Mouse (Mus musculus): ENCODE results near the gene Sp2.

Gene Sp2

GRCm38 (mm10) chr11:96938426-96938800 lies 44.3 kb downstream of the Sp2 start:
- DNase-seq (ENCODE audit: low spot score): no peak

GRCm38 (mm10) chr11:96937549-96938425 lies 45.0 kb downstream of the Sp2 start:
- DNase-seq (ENCODE audit: low spot score): no peak

GRCm38 (mm10) chr11:96935872-96936650 lies 46.7 kb downstream of the Sp2 start:
- DNase-seq (ENCODE audit: low spot score): no peak

- no peak for DNase-seq (ENCODE audit: low spot score)
These were observed 47.8 kb downstream of the Sp2 start for GRCm38 (mm10) chr11:96934921-96935356.

- DNase-seq (ENCODE audit: low spot score): no peak
These were observed 49.0 kb downstream of the Sp2 start for GRCm38 (mm10) chr11:96933562-96934276.

- no peak for DNase-seq (ENCODE audit: low spot score)
These were observed 51.3 kb downstream of the Sp2 start for GRCm38 (mm10) chr11:96931327-96932062.

- DNase-seq (ENCODE audit: low spot score): no peak
These were observed 52.9 kb downstream of the Sp2 start for GRCm38 (mm10) chr11:96929766-96930331.

GRCm38 (mm10) chr11:96929096-96929765 lies 53.5 kb downstream of the Sp2 start:
- no peak for DNase-seq (ENCODE audit: low spot score)

- DNase-seq (ENCODE audit: low spot score): no peak
These were observed 54.1 kb downstream of the Sp2 start for GRCm38 (mm10) chr11:96928691-96929090.

GRCm38 (mm10) chr11:96928088-96928487 lies 54.7 kb downstream of the Sp2 start, which contains the start of gene Prr15l:
Gene Prr15l (plus strand): TSS chr11:96928104.
- no peak for DNase-seq (ENCODE audit: low spot score)

- DNase-seq (ENCODE audit: low spot score): no peak
These were observed 56.2 kb downstream of the Sp2 start for GRCm38 (mm10) chr11:96926587-96926986.

- no peak for DNase-seq (ENCODE audit: low spot score)
These were observed 57.1 kb downstream of the Sp2 start for GRCm38 (mm10) chr11:96925469-96926148.

- no peak for DNase-seq (ENCODE audit: low spot score)
These were observed 57.9 kb downstream of the Sp2 start for GRCm38 (mm10) chr11:96924861-96925260.

- DNase-seq (ENCODE audit: low spot score): no peak
These were observed 63.8 kb downstream of the Sp2 start for GRCm38 (mm10) chr11:96919003-96919402.

- DNase-seq (ENCODE audit: low spot score): no peak
These were observed 65.3 kb downstream of the Sp2 start for GRCm38 (mm10) chr11:96917415-96917814.

GRCm38 (mm10) chr11:96916885-96917396 lies 65.8 kb downstream of the Sp2 start:
- DNase-seq (ENCODE audit: low spot score): no peak

- peak; percentile 98 for DNase-seq (ENCODE audit: low spot score)
These were observed 66.5 kb downstream of the Sp2 start, which contains the start of gene Cdk5rap3 for GRCm38 (mm10) chr11:96916044-96916884. Gene Cdk5rap3 (minus strand): TSS chr11:96916496.

- no peak for DNase-seq (ENCODE audit: low spot score)
These were observed 70.1 kb downstream of the Sp2 start for GRCm38 (mm10) chr11:96912682-96913081.

- DNase-seq (ENCODE audit: low spot score): peak; percentile 88
These were observed 72.8 kb downstream of the Sp2 start for GRCm38 (mm10) chr11:96910003-96910402.

All from MN1 (cell line).